ENCODE assay signal across 8 mouse cellular contexts in genomic region chr1:119818704-119819103, GRCm38 (mm10). TPM values are rescaled to one million over a fixed set of nuclear protein-coding genes. Genes with fewer than 3 reads are reported as not detected.
DNase-seq lines count a peak whose midpoint lies in the region; ATAC-seq and TF ChIP-seq lines count a peak whose summit lies in the region.

No protein-coding gene starts in this region.

- ATAC-seq in heart, embryonic 12.5 days (ENCODE audit: insufficient number of reproducible peaks, low FRiP score): no peak
- no peak for ATAC-seq in midbrain, postnatal 0 days (ENCODE audit: low FRiP score)
- 0 out of 2 replicates have a peak, but pooled peaks have one; percentile 52 for ATAC-seq in common myeloid progenitor, adult 5-6 weeks (replicated peaks; ENCODE audit: low read depth, poor library complexity, severe bottlenecking)
- ATAC-seq in midbrain, embryonic 16.5 days: no peak

- TF ChIP-seq CTCF in midbrain, postnatal 0 days (IDR thresholded peaks at IDR 0.05): peak; percentile 57

- 71% methylated on average over 1 of the region's 1 CpGs for WGBS in heart, embryonic 12.5 days
- 47% methylated on average over 1 of the region's 1 CpGs for WGBS in midbrain, postnatal 0 days
- 79% methylated on average over 1 of the region's 1 CpGs for WGBS in midbrain, embryonic 10.5 days
- WGBS in midbrain, embryonic 16.5 days: 76% methylated on average over 1 of the region's 1 CpGs

- no peak overlapping the region for H3K9ac ChIP-seq in heart, embryonic 12.5 days
- no peak overlapping the region for H3K9ac ChIP-seq in midbrain, postnatal 0 days (replicated peaks; ENCODE audit: low read length, poor library complexity, severe bottlenecking)
- no peak overlapping the region for H3K9ac ChIP-seq in midbrain, embryonic 16.5 days (ENCODE audit: low read depth, low read length)

- H3K9me3 ChIP-seq in heart, embryonic 12.5 days (replicated peaks): no peaks in the 10 kb centered on the region
- H3K9me3 ChIP-seq in midbrain, postnatal 0 days (ENCODE audit: low read length): no peaks in the 10 kb centered on the region
- no peaks in the 10 kb centered on the region for H3K9me3 ChIP-seq in midbrain, embryonic 10.5 days (replicated peaks)
- H3K9me3 ChIP-seq in midbrain, embryonic 16.5 days (replicated peaks; ENCODE audit: control insufficient read depth, low read length, poor library complexity, severe bottlenecking): no peaks in the 10 kb centered on the region

- no peak overlapping the region for H3K4me3 ChIP-seq in heart, embryonic 12.5 days
- H3K4me3 ChIP-seq in midbrain, postnatal 0 days (ENCODE audit: low read depth, low read length): no peak overlapping the region
- no peak overlapping the region for H3K4me3 ChIP-seq in midbrain, embryonic 10.5 days
- no peak overlapping the region for H3K4me3 ChIP-seq in midbrain, embryonic 16.5 days (ENCODE audit: low read depth, low read length)

- no peak overlapping the region for H3K4me2 ChIP-seq in heart, embryonic 12.5 days
- H3K4me2 ChIP-seq in midbrain, postnatal 0 days (ENCODE audit: low read depth, low read length, poor library complexity, severe bottlenecking): no peak overlapping the region
- H3K4me2 ChIP-seq in midbrain, embryonic 16.5 days (ENCODE audit: low read length): no peak overlapping the region

- no peaks in the 10 kb centered on the region for H3K27me3 ChIP-seq in heart, embryonic 12.5 days (replicated peaks)
- H3K27me3 ChIP-seq in midbrain, postnatal 0 days (ENCODE audit: insufficient read depth, low read length): no peaks in the 10 kb centered on the region
- H3K27me3 ChIP-seq in midbrain, embryonic 10.5 days (ENCODE audit: low read depth, poor library complexity, severe bottlenecking): no peaks in the 10 kb centered on the region
- no peaks in the 10 kb centered on the region for H3K27me3 ChIP-seq in splenic B cell, adult 2 months (ENCODE audit: control insufficient read depth, insufficient read depth, low read length, poor library complexity, severe bottlenecking)
- no peaks in the 10 kb centered on the region for H3K27me3 ChIP-seq in midbrain, embryonic 16.5 days (ENCODE audit: control insufficient read depth, insufficient read depth, low read depth, low read length)

- H3K4me1 ChIP-seq in heart, embryonic 12.5 days (replicated peaks): peaks cover 7% of the 10 kb centered on the region
- H3K4me1 ChIP-seq in midbrain, postnatal 0 days (ENCODE audit: insufficient read depth, low read length): no peaks in the 10 kb centered on the region
- H3K4me1 ChIP-seq in midbrain, embryonic 10.5 days: no peaks in the 10 kb centered on the region
- no peaks in the 10 kb centered on the region for H3K4me1 ChIP-seq in midbrain, embryonic 16.5 days (ENCODE audit: control insufficient read depth, insufficient read depth, low read length)

- H3K27ac ChIP-seq in heart, embryonic 12.5 days (ENCODE audit: poor library complexity, severe bottlenecking): no peak overlapping the region
- H3K27ac ChIP-seq in midbrain, postnatal 0 days (ENCODE audit: low read depth, low read length): no peak overlapping the region
- H3K27ac ChIP-seq in midbrain, embryonic 10.5 days (replicated peaks): no peak overlapping the region
- no peak overlapping the region for H3K27ac ChIP-seq in midbrain, embryonic 16.5 days (ENCODE audit: low read length)

- no peaks in the 10 kb centered on the region for H3K36me3 ChIP-seq in heart, embryonic 12.5 days
- no peaks in the 10 kb centered on the region for H3K36me3 ChIP-seq in midbrain, postnatal 0 days (ENCODE audit: insufficient read depth, low read length)
- no peaks in the 10 kb centered on the region for H3K36me3 ChIP-seq in midbrain, embryonic 10.5 days
- H3K36me3 ChIP-seq in splenic B cell, adult 2 months (ENCODE audit: control insufficient read depth, insufficient read depth, low read length, poor library complexity, severe bottlenecking): no peaks in the 10 kb centered on the region
- no peaks in the 10 kb centered on the region for H3K36me3 ChIP-seq in midbrain, embryonic 16.5 days (ENCODE audit: control insufficient read depth, insufficient read depth, low read length)

- DNase-seq in heart, adult 8-10 months (ENCODE audit: low spot score): peak; percentile 44
- DNase-seq in midbrain, postnatal 0 days (ENCODE audit: low spot score): peak; percentile 60
- DNase-seq in midbrain, embryonic 10.5 days (ENCODE audit: low spot score): no peak
- DNase-seq in splenic B cell, adult 2 months (ENCODE audit: low read depth, low spot score): peak; percentile 64
- no peak for DNase-seq in urinary bladder, adult 18-20 months (ENCODE audit: low spot score in 2 of 2)

RNA-seq across cellular contexts. Expression of gene Ptpn4, which starts 18.7 kb away (rescaled TPM):
- total RNA-seq in heart, adult 8-10 months (2022): 10 to 100 TPM; 25.1 to 40.3 (median 31.1) TPM
- 6.4 and 7.5 TPM in 2 replicates for polyA plus RNA-seq in heart, embryonic 12.5 days (2016; fragmentation: Nextera tagmentation; extraction: Ambion mirVana)
- total RNA-seq in midbrain, postnatal 0 days (2014; rRNA removed): 46.5 and 53.1 TPM in 2 replicates
- polyA plus RNA-seq in midbrain, postnatal 0 days (2015; fragmentation: Nextera tagmentation; extraction: Ambion mirVana): 4.2 and 7.0 TPM in 2 replicates
- polyA plus RNA-seq in midbrain, embryonic 10.5 days (2016; fragmentation: Nextera tagmentation; extraction: Ambion mirVana): 7.3 and 7.9 TPM in 2 replicates
- total RNA-seq in common myeloid progenitor, adult 5-6 weeks (2017): 14.0 and 24.6 TPM in 2 replicates
- polyA plus RNA-seq in midbrain, embryonic 16.5 days (2015; fragmentation: Nextera tagmentation; extraction: Ambion mirVana): 7.9 and 9.3 TPM in 2 replicates

Comparison
In these comparisons a context has a peak if more than half of its experiments do, and no peak if none do; other contexts are left out.
1. DNase-seq: peak in heart, adult 8-10 months (single experiment), midbrain, postnatal 0 days (single experiment) and splenic B cell, adult 2 months (single experiment); none in midbrain, embryonic 10.5 days (single experiment) and urinary bladder, adult 18-20 months (0 of 2).